Mouse (Mus musculus): ENCODE measurements at regions not wholly inside any gene's neighbourhood (a gene's known extent, or its start where the extent isn't known, plus 50 kb on each side); places are given as distances from the start of the nearest gene placed in this dataset.

DNA sequence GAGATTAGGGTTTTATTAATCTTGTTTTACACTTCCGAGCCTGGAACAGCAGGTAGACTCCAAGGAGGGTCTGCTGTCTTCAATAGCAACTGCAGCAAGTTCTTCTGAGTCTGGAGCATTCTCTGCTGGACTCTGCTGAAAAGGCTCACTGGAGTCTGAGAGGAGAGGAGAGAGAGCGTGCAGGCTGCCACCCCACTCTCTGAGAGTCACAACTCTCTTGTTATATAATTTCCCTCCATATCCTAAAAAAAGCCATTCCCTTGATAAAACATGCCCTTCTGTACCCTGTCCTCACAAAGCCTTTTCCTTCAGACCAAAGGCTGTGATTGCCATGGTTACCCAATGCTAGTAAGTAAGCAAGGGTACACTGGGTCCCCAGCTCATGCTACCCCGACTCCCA lies 249.4 kb upstream of the Nrp1 start:
- TF ChIP-seq CTCF (IDR thresholded peaks at IDR 0.05 in 2 of 3, conservative IDR thresholded peaks at IDR 0.05 in 1 of 3; ENCODE audit: control insufficient read depth in 1 of 3, insufficient read depth in 1 of 3, low read depth in 2 of 3, low read length in 3 of 3, poor library complexity in 1 of 3, severe bottlenecking in 1 of 3) (no peak), POLR2A (IDR thresholded peaks at IDR 0.05; ENCODE audit: control insufficient read depth in 1 of 2, insufficient read depth in 1 of 2, low read depth in 1 of 2, low read length in 2 of 2, poor library complexity in 1 of 2) (no peak), EP300 (IDR thresholded peaks at IDR 0.05; ENCODE audit: low read depth in 1 of 2, low read length in 2 of 2) (no peak)
